Mouse (Mus musculus) ovary, postnatal 36 days (tissue): Measurements from ENCODE around the gene Mettl23.
A peak's percentile ranks its signal among the peaks of the same experiment; 100 is the strongest.
"Not testable (repeated sequence)": the region's sequence is repeated elsewhere in the genome, so short reads cannot be mapped to it uniquely, and the experiment has no call there.

Experiments used
- DNase-seq: peaks from one replicate; pipeline ENCODE4 v3.0.0; 2022; ENCODE audit warnings: low spot score, mixed read lengths

The Mettl23 gene

DNA sequence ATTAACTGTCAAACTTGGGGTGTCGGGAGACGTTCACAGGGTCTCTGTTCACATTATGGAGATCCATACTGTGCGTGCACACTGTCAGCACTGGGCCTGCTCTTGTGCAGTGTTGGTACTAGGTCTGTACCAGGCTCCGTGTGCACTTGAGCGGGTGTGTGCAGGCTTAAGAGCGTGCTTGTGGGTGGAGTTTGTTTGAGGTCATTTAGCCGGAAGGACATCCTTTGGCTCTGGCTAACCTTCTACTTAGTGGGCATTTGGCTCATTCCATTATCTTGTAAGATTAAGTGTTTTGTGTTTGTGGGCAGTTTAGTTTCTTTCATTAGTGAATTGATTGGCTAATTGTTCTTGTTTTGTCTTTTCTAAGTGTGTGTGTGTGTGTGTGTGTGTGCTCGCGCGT lies 39.4 kb downstream of the Mettl23 start:
- no peak for DNase-seq

DNA sequence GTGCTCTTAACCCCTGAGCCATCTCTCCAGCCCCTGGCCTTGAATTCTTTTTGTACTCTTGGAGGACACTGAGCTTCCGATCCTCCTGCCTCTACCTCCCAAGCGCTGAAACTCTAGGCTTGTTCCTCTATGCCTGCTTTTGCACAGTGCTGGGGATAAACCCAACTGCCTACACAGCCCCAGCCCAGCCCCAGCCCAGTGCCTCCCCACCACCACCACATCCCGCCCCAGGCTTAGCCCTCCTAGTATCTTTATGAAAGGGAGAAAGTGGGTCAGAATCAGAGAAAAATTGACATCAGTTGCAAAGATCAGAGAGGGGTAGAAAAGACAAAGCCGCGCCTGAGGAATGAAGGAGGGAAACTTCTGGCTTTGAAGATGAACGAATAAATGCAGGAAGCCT lies 41.0 kb downstream of the Mettl23 start:
- DNase-seq = no peak

DNA sequence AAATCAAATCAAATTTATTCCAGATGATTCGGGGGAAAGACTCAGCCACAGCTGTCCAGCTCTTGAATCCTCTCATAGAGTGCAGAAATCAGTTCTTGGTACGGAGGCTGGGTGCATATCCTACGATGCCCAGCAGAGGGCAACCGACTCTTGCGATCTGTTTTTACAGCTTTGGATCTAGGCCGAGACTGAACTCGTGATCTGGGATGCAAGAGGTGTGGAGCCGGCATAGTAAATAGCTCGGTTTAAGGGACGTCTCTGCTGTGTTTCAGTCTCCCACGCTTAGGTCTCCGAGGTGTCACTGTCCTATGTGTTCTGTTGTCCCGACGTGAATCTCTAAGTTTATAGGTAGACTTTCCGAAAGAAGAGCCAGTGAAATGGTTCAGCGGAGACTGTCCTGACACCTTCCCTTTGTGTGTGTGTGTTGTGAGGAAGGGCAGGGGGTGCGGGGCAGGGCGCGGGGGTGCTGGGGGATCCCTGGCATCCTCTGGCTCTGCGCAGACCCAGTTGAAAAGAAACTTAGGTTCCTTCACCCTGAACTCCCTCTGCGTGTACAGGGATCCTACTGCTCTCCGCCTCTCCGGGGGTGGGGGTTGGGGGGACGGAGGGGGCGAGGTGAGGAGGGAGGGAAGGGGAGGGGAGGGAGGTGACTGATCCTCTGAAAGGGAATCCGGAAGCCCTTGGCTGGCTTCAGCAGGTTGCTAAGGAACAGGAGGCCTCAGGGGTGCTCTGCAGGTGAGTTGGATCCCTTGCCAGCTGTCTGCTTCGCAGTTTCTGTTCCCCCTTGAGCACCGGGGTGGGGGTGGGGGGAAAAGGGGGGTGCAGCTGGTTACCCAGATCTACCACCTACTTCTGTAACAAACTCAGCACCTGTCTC lies 42.4 kb downstream of the Mettl23 start:
- peak; percentile 72 for DNase-seq

DNA sequence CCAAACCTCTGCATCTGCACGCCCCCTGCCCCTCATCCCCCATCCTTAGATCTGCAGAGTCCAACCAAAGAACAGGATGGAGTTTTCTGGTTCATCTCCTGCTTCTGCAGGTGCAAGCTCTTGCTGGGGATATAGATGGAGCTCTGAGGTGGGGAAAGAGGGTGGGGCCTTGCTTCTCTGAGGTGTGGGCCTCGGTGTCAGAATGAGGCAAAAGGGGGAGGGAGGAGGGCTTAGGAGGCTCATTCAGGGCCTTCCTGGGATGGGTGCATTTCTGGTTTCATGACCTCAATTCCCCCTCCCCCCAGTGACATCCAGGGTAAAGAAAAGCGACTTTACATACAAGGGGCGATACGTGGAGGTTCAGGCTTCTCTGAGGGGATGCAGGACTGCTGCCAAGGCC lies 44.1 kb downstream of the Mettl23 start:
- no peak for DNase-seq

DNA sequence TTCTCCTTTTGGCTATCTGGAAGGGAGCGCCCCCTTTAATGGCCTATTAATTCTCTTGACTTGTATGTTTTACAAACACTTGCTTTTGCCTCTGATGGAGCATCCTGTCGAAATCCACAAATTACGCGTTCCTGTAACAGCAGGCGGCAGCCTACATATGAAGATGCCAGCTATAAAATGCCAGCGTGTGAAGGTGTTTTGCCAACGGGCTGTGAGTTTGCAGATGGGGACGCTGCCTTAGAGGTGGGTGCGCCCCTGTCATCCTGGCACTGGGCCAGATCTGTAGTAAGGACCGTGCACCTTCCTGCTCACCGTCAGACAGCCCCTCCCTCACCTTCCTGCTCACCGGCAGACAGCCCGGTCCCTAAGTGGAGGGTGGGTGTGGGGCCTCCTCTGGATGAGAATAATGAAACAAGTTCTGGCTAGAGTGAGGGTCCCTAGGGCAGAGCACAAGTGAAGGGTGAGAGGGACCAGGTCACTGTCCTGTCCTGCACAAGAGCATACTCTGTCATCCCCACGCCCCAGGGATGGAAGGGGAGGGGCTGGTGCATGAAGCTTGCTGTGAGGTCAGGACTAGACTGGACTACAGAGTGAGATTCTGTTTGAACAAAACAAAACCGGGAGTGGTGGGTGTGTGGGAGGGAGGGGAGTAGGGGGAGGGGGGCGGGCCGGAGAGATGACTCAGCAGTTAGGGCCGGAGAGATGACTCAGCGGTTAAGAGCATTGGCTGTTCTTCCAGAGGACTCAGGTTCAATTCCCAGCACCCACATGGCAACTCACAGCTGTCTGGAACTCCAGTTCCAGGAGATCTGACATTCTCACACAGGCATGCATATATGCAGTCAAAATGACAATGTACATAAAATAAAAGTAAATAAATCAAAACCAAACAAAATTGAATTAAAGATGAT lies 50.7 kb downstream of the Mettl23 start:
- DNase-seq = no peak

DNA sequence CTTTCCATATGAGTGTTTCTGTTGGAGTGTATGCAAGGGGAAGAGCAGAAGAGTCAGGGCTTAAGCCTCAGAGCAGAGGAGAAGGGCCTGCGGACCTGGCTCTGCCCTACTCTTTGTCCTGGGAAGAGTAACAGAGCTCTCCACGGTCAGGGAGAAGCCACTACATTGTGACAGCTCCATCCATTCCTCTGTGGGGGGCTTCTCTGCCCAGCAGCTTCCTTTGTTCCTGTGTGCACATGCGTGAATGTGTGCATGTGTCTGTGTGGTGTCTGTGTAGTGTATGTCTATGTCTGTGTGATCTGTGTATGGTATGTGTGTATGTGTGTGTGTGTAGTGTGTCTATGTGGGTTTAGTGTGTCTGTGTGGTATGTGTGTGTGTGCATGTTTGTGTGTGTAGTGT lies 52.3 kb downstream of the Mettl23 start:
- DNase-seq = no peak

DNA sequence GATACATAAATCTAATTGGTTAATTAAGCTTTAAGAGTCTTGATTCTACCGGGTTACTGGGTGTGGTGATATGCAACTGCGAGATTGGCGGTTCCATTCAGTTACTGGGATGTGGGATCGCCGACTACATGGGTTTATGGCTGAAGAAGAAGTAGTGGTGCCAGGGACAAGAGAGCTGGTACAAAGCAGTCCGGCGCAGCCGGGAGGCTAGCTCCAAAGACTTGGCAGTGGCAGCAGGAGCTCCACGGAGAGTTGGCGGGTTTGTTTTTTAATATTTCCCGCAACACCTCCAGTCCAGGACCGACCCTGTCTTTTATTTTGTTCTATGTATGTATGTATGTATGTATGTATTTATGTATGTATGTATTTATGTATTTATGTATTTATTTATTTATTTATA lies 56.2 kb downstream of the Mettl23 start:
- no peak for DNase-seq

DNA sequence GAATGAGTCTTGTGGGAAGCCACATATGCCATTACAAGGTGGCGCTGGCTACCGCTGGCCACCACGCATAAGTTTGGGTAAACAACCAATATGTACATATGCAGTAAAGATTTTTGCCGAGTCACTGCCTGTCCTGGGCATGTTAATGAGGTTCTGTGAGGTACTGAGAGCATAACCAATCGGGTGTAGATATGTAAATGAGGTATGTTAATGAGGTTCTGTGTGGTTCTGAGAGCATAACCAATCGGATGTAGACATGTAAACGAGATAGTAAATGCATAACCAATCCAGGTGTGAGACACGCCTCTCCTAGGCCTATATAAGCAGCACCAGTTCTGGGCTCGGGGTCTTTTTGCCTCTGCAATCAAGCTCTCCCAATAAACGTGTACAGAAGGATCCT lies 59.5 kb downstream of the Mettl23 start:
- not testable (repeated sequence) for DNase-seq
